Mouse (Mus musculus) heart, adult 2 months (tissue): ENCODE results near the gene St8sia4. TPM values are rescaled to one million over a fixed set of nuclear protein-coding genes. Genes with fewer than 3 reads are reported as not detected.
A peak's percentile ranks its signal among the peaks of the same experiment; 100 is the strongest.

Experiments
- DNase-seq, 2 experiments: peaks; one replicate each; pipeline ENCODE4 v3.0.0; 2021
- H3K27ac ChIP-seq: fragments of 200-600 bp; 2 replicates; pipeline ENCODE4 v1.8.1; 2022
- H3K27me3 ChIP-seq: fragments of 200-500 bp; 2 replicates; pipeline ENCODE4 v1.6.1; 2012; ENCODE audit warnings: mild to moderate bottlenecking, low read length, inconsistent platforms, mixed read lengths; ENCODE audit not compliant: control insufficient read depth, insufficient read depth
- H3K36me3 ChIP-seq: fragments of 200-500 bp; 2 replicates; pipeline ENCODE4 v1.6.1; 2012; ENCODE audit warnings: low read length, inconsistent platforms; ENCODE audit not compliant: control insufficient read depth, insufficient read depth
- H3K4me1 ChIP-seq: fragments of 200-500 bp; 2 replicates; pipeline ENCODE4 v1.6.1; 2011; ENCODE audit warnings: low read length; ENCODE audit not compliant: control insufficient read depth, insufficient read depth
- H3K4me3 ChIP-seq: fragments of 200-600 bp; 2 replicates; pipeline ENCODE4 v1.8.1; 2022
- H3K79me2 ChIP-seq: fragments of 200-500 bp; replicated peaks from 2 replicates; pipeline ENCODE4 v1.6.1; 2012; ENCODE audit warnings: mild to moderate bottlenecking, inconsistent platforms, low read length, moderate library complexity, mixed read lengths; ENCODE audit not compliant: control insufficient read depth, insufficient read depth
- H3K9ac ChIP-seq: fragments of 200-500 bp; 2 replicates; pipeline ENCODE4 v1.6.1; 2012; ENCODE audit warnings: low read depth, mild to moderate bottlenecking, control low read depth, inconsistent platforms, low read length, mixed read lengths
- CTCF ChIP-seq: fragments of 200-600 bp; IDR thresholded peaks from 2 replicates; pipeline ENCODE4 v1.8.1; 2022; ENCODE audit warnings: antibody characterized with exemption, mild to moderate bottlenecking, moderate library complexity
- EP300 ChIP-seq: fragments of 200-500 bp; IDR thresholded peaks from 2 replicates; pipeline ENCODE4 v1.6.1; 2011; ENCODE audit warnings: low read depth, low read length, control low read depth; ENCODE audit not compliant: insufficient read depth
- POLR2A ChIP-seq: fragments of 200-500 bp; IDR thresholded peaks from 2 replicates; pipeline ENCODE4 v1.6.1; 2011; ENCODE audit warnings: mild to moderate bottlenecking, low read depth, low read length, control low read depth; ENCODE audit not compliant: insufficient read depth
- WGBS: fragments of 180-500 bp; shearing (Covaris S2); methylation state at CpG from one replicate; pipeline ENCODE4 v1.1.7; 2018; 5-methylcytosine and 5-hydroxymethylcytosine counted together
- intact Hi-C: fragments of 180-260 bp; cut with DNase I; formaldehyde crosslinking; loops from one replicate; pipeline ENCODE4 v1.15.1; 2025
- polyA plus RNA-seq: library from polyadenylated mRNA; depleted of rRNA; stranded (reverse); fragments of >200 nt; gene quantifications from 2 replicates; pipeline ENCODE4 v1.2.3, GENCODE M21; 2012
- total RNA-seq, 2 experiments: library from RNA; stranded (reverse); gene quantifications; 2 replicates each; pipeline ENCODE4 v1.2.3; 2021

The St8sia4 gene
- total and polyA plus RNA-seq, 3 experiments: 1.5 to 7.1 (median 5.7) TPM

DNA sequence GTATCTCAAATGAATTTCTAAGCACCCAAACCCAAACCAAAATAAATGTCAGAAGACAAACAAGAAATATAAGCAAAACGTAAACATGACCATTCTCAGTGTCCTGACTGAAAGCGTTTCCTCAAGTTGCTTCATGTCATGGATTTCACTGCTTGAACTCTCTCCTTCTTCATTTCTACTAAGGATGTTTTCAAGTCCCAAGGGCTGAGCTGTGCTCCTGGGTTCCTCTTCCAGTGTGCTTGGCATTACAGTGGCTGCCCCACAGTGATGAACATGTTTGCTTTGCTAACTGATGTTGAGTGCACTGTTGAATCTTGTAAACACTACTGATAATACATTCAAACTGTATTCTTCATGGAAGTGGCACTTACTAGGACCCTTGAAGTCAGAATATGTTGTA is 76.3 kb downstream of the St8sia4 start:
- TF ChIP-seq EP300 (no peak), POLR2A (no peak), CTCF (no peak)
- no peak overlapping the region for H3K4me3 ChIP-seq
- no peak for DNase-seq
- H3K4me1 ChIP-seq: no peaks in the 10 kb centered on the region; the same call in 1 of the 2 replicates
- no peak overlapping the region for H3K27ac ChIP-seq
- no peaks in the 10 kb centered on the region for H3K27me3 ChIP-seq
- WGBS: 85% methylated on average over 2 of the region's 2 CpGs
- H3K79me2 ChIP-seq: no peaks in the 10 kb centered on the region
- intact Hi-C loops: loop anchor here (5.0 kb wide), 1 partner anchor 76 kb away; the partner anchor contains the start of gene St8sia4
- H3K36me3 ChIP-seq: peaks cover 14% of the 10 kb centered on the region; the same call in 1 of the 2 replicates
- H3K9ac ChIP-seq: no peak overlapping the region

DNA sequence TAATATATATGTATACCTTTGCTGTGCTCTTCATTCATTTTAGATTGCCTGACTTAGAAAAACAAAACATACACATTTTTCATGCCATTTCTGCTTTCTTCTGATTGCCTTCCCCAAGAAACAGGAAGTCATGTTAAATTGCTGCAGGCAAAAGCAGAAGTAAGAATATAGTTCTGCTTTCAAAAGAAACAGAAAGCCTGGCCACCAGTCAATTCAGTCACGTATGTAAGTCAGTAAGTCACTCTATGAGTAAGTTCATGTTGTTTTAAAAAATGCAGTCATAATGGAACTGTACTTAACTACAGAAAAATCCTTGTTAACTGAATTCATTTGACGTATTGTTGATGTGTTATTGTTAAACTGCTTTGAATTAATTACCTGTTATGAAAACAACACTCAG is 77.3 kb downstream of the St8sia4 start:
- no peak overlapping the region for H3K27ac ChIP-seq
- H3K9ac ChIP-seq: no peak overlapping the region
- TF ChIP-seq EP300: no peak
- TF ChIP-seq POLR2A: no peak
- TF ChIP-seq CTCF: no peak
- intact Hi-C loops: loop anchor here (5.0 kb wide), 1 partner anchor 77 kb away; the partner anchor contains the start of gene St8sia4
- peaks cover 14% of the 10 kb centered on the region; the same call in 1 of the 2 replicates for H3K36me3 ChIP-seq
- DNase-seq: peak; percentile 16 to 49
- H3K27me3 ChIP-seq: no peaks in the 10 kb centered on the region
- WGBS: 57% methylated on average over 2 of the region's 2 CpGs
- no peaks in the 10 kb centered on the region; the same call in none of the 2 replicates for H3K4me1 ChIP-seq
- H3K79me2 ChIP-seq: no peaks in the 10 kb centered on the region
- no peak overlapping the region for H3K4me3 ChIP-seq

DNA sequence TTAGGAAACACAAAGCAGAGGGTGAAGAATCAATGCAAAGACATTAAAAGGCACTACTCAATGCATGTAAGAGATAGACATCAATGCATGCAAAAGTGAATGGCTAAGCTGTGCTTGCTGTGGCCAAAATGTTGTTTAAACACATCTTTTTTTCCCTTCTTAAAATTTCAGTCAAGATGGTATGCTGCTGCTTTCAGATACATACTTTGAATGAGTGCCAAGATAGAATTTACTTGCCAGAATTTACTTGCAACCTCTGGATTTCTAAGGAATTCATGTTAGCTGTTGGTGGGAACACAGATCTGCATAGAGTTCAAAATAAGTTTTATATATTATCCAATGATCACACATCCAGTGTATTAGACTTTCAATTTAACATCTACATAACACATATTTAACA is 77.9 kb downstream of the St8sia4 start:
- no peaks in the 10 kb centered on the region for H3K79me2 ChIP-seq
- intact Hi-C loops: no loop called here
- H3K27me3 ChIP-seq: no peaks in the 10 kb centered on the region
- H3K4me1 ChIP-seq: no peaks in the 10 kb centered on the region; the same call in none of the 2 replicates
- H3K9ac ChIP-seq: no peak overlapping the region
- no peak for TF ChIP-seq EP300
- H3K4me3 ChIP-seq: no peak overlapping the region
- no peak for DNase-seq
- H3K36me3 ChIP-seq: peaks cover 12% of the 10 kb centered on the region; the same call in 1 of the 2 replicates
- no peak overlapping the region for H3K27ac ChIP-seq

DNA sequence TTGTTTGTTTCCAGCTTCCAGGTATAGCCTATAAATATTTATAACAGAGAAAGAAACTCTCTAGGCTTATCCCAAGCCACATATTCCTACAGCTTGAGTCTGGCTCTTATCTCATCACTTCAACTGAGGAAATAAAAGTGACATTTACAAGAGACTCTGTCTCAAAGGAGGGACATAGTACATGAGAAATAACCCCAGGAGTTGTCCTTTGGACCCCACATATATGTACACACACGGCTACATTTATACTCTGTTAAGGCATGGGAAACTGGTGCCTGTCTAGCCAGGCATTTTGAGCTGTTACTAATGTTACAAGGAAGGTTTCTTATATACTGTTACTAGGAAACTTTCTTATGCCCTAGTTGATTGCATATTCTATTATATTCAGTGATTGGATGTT is 84.1 kb downstream of the St8sia4 start:
- 64% methylated on average over 1 of the region's 1 CpGs for WGBS
- Histone ChIP-seq H3K4me3 (no peak overlapping the region), H3K36me3 (no peaks in the 10 kb centered on the region), H3K9ac (no peak overlapping the region), H3K4me1 (no peaks in the 10 kb centered on the region; the same call in 1 of the 2 replicates), H3K79me2 (no peaks in the 10 kb centered on the region), H3K27me3 (no peaks in the 10 kb centered on the region), H3K27ac (no peak overlapping the region)
- intact Hi-C loops: loop anchor here (5.0 kb wide), 1 partner anchor 34 kb away; no protein-coding TSS in a partner anchor
- no peak for TF ChIP-seq POLR2A
- TF ChIP-seq EP300: no peak
- DNase-seq: no peak

DNA sequence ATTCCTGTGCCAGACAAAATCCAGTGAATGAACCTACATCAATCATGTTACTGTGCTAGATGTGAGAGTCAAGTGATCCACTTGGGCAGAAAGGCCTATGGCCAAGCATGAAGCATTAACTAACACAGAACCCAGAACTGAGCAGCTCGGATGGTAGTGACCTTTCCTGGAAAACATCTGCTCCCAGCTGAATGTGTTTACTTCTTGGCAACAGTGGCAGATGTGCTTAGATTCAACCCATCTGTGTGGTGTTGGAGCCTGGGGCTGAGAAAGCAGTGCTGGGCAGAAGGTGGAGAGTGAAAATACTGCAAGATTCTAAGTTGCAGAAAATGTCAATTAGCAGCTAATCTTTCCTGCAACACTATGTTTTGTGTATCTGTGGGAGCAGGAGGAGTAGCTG is 85.1 kb downstream of the St8sia4 start:
- no peaks in the 10 kb centered on the region for H3K27me3 ChIP-seq
- 34% methylated on average over 1 of the region's 1 CpGs for WGBS
- TF ChIP-seq EP300: no peak
- TF ChIP-seq CTCF: no peak
- no peak for TF ChIP-seq POLR2A
- H3K4me3 ChIP-seq: no peak overlapping the region
- DNase-seq: no peak
- no peaks in the 10 kb centered on the region for H3K79me2 ChIP-seq
- intact Hi-C loops: loop anchor here (5.0 kb wide), 1 partner anchor 35 kb away; no protein-coding TSS in a partner anchor
- no peaks in the 10 kb centered on the region; the same call in 1 of the 2 replicates for H3K4me1 ChIP-seq
- H3K36me3 ChIP-seq: no peaks in the 10 kb centered on the region
- no peak overlapping the region for H3K27ac ChIP-seq
- no peak overlapping the region for H3K9ac ChIP-seq

DNA sequence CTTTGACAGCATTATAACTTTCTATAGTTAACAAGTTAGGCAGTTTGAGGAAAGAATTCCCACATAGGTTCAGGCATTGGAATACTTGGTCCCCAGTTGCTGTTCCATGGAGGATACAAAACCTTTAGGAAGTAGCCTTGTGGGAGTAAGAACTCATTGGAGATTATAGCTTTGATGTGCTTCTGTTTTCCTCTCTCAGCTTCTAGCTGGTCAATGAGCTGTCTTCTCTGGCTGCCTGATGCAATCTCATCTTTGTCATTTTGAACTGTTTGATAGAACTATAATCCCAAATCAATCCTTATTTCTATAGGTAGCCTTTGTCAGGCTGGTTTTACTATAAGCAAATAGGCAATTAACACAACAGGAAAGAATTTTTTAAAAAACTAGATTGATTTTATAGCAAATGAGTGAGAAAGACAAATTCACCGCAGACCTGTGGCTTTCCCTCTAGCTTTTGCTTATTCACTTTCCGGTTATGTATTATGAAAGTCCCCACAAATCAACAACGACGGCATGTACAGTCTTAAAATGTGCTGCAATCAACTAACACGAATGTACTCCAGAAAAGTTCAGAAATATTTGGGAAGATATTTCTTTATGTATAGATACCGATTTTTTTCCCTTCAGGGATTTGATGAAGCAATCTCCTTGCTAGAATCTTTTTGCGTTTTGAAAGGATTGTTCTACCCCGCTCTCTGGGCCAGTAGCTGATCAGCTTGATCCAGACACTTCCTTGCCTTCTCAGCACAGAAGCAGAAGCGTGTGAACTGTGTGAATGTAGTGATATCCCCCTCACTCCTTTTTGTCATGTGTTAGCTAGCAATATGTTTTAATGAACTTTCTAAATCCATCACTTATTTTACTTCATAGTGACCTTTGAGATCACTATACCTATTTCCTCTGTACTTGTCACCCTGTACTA is 94.5 kb downstream of the St8sia4 start:
- intact Hi-C loops: no loop called here
- Histone ChIP-seq H3K27ac (no peak overlapping the region), H3K4me3 (no peak overlapping the region), H3K4me1 (no peaks in the 10 kb centered on the region), H3K27me3 (no peaks in the 10 kb centered on the region), H3K79me2 (no peaks in the 10 kb centered on the region), H3K36me3 (no peaks in the 10 kb centered on the region), H3K9ac (no peak overlapping the region)
- 78% methylated on average over 9 of the region's 9 CpGs for WGBS
- no peak for DNase-seq
- TF ChIP-seq POLR2A (no peak), CTCF (no peak), EP300 (no peak)
